Mouse (Mus musculus) R1 (cell line): ENCODE measurements at regions not wholly inside any gene's neighbourhood (a gene's known extent, or its start where the extent isn't known, plus 50 kb on each side); places are given as distances from the start of the nearest gene placed in this dataset.

Source experiments
- DNase-seq: peaks from one replicate; pipeline ENCODE4 v3.0.0-alpha.2; 2018; ENCODE audit warnings: low read depth, low spot score

- DNase-seq = no peak
These were observed 164.9 kb upstream of the Lmcd1 start for GRCm38 (mm10) chr6:112108651-112109050.

- peak; percentile 49 for DNase-seq
These were observed 154.4 kb upstream of the Lmcd1 start for GRCm38 (mm10) chr6:112119180-112119579.

- DNase-seq = peak; percentile 87
These were observed 140.0 kb upstream of the Lmcd1 start for GRCm38 (mm10) chr6:112133522-112133921.

DNA sequence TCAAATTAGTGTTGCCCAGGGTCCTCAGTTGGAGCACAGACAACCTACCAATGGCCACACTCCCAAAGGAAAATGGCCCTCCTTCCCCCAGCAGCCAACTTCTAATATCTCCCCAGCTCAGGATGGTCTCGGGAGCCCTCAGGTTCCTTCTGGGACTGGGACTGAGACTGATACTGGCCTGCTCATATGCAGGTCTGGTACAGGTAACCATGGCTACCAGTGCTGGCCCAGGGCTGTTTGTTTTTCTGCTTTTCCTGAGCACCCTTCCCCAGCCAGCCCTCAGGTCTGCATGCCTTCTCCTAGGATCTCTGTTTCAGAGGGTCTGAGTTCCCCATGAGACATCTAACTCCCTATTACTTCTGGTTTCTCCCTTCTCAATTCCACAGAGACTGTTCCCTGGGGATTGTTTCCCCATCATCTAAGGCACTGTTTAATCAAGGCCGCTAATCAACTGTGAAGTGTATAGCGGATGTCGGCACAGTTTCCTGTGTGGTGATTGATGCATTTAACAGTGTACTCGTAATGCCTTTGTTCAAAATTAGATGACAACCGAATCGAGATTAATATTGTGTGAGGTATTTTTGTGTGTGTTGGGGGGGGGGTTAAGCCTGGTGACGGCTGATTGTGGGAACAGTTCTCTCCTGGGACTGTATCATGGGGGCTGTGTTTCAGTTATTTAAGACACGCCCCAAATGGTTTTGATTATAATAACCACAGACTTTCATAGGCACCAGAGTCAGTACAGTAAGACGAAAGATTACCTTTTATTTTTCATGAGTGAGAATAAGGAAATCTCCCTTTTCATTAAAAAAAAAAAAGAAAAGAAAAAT is 120.8 kb upstream of the Lmcd1 start:
- DNase-seq = peak; percentile 10

GRCm38 (mm10) chr6:112167487-112167886 is 106.1 kb upstream of the Lmcd1 start:
- no peak for DNase-seq

GRCm38 (mm10) chr6:112176344-112176743 is 97.2 kb upstream of the Lmcd1 start:
- DNase-seq = peak; percentile 6

- no peak for DNase-seq
These were observed 85.9 kb upstream of the Lmcd1 start for GRCm38 (mm10) chr6:112187636-112188035.

- peak; percentile 64 for DNase-seq
These were observed 82.5 kb upstream of the Lmcd1 start for GRCm38 (mm10) chr6:112191032-112191431.

DNA sequence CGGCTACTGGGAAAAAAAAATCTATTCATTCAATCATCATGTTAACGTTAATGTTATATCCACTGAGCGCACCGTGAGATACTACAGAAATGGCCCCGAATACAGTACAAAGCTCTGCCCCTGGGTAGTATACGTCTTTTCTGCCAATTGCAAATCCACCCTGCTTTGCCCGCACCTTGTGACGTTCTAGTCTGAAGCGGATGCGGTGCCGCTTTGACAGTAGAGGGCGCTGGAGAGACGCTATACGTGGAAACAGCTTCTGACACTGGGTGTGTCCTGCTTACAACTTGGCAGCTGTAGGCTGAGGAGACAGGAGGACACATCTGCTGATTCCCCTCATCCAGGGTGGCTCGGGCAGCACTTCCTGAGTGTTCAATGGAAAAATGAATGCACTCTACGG is 76.1 kb upstream of the Lmcd1 start:
- peak; percentile 88 for DNase-seq

DNA sequence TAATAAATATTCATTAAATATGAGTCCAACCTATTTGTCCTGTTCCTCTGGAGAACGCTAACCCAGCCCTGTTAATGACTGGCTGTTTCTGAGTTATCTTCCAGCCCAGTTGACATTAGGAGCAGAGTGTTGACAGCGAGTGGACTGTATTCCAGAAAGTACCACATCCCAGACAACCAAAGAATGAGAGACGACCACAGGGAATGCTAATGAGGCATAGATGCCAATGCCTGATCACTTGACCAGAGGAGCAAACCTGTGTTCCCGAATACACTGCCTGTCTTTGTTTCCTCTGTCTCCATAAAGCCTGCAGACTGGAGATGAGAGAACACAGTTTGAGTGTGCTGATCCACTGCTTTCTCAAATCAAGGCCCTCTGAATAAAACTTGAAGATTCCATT is 74.3 kb upstream of the Lmcd1 start:
- DNase-seq = no peak

DNA sequence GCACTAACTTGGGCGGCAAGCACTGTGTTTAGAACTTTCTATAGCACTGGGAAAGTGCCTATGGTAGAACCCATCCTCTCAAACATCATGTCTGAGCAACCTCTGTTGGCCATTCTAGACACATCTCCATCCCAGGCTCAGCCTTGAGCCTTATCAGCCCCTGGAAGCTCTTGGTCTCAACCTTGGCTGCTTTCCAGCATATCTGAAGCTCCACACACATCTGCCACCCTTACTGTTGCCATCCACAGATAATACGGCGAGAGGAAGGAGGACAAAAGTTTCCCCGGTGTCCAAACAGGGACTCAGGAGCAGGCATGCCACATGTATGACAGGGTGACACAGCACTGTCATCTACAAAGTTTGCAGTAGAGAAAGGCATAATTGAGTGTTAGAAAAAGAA is 71.4 kb upstream of the Lmcd1 start:
- DNase-seq = no peak

DNA sequence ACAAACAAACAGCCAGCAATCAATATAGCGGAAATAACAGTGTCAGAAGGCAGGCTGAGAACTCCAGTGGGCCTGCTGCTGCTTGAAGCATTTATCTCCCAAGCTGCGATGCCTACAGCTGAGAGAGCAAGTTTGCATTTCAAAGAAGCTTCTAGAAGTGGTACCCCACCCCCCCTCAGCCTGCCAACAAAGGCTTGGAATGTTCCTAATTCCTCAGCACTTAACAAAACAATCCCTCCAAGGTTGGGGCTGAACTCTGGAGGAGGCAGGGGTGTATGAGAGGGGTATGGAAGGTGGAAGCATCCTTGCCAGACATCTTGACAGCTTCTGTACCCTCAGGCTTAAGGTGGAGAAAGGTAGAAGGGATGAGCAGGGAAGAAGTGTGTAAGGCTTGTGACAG is 70.2 kb upstream of the Lmcd1 start:
- DNase-seq = peak; percentile 94

DNA sequence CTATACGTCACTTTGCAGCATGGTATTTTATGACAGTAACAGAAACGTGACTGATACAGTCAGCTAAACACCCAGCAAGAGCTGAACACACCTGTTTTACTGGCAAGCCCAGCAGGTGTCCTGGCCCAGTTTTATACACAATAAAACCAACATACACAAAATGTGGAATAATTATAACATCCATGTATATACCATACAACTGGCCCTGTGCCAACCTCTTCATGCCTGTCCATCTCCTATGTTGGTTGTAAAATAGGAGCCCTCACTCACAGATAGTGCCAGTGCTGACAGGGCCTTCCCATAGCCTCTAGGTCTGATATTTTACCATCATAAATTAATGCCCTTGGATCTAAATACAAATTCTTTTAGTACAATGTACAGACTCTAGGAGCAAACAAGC is 68.6 kb upstream of the Lmcd1 start:
- no peak for DNase-seq

DNA sequence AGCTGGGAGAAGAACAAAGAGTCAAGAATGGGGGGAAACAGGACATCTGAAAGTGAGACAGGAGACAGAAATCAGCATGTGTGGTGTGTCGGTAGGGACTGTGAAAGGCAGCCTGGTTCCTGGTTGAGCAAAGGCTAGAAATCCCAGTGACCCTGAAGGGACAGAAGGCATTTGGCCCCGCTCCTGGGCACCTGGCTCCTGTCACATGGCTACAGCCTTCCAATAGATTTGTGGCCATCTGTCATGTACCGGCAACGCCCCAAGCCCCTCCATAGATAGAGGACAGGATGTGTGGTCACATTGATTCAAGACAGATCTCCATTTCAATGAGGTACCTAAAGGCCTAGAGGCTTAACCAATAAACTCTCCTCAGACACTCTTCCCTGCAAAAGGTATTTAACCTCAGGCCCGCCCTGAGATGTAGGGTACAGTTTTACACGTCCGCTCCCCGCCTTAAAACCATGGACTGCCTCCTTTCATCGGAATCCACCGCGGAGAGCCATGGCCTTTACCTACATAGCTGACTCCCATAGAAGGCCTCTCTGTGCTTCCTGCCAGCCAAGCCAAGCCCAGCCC is 68.0 kb upstream of the Lmcd1 start:
- DNase-seq = peak; percentile 57

GRCm38 (mm10) chr6:112207229-112207628 is 66.3 kb upstream of the Lmcd1 start:
- DNase-seq = peak; percentile 74

DNA sequence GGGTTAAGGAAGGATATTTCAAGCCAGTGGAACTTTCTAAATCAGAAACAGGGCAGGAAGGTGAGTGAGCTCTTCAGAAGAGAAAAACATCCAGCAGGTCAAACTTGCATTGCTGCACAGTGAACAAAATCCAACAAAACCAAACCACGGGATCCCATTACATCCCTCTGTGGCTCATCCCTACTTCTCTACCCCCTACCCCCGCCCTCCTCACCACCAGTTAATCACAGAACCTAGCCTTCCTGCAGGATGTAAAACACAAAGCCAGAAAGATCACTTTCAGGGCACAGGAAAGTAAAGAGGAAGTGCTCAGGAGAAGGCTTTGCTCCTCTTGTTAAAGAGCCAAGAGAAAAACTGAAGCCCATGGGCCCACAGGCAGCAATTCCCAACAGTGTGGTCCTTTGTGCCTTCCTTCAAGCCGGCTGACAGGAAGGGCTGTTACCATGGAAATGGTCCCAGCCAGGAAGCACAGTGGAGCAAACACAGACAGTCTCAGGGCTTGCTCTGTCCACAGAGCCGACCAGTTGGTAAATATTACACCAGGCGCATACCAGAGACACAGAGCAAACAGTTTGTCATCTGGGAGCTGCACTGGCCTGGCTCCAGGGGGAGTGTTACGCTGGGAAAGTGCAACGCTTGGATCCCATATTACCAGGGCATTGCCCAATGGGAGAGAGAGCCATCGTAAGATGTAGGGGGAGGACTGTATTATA is 63.2 kb upstream of the Lmcd1 start:
- DNase-seq = peak; percentile 51

DNA sequence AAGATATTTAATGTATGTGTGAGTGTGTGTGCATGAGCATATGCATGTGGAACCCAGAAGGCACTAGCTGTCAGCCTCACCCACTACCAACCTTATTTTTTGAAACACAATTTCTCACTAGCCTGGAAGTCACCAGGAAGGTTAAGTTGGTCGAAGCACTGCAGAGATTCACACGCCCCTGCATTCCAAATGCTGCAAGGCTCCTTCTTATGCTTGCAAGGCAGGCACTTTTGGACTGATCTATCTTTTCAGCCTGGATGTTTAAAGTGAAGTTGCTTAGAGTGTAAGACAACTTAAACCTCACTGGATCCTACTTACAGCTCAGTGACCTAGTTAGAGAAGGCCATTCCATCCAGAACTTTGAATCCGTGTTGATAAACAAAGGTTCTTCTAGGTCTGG is 56.7 kb upstream of the Lmcd1 start:
- DNase-seq = no peak

- DNase-seq = no peak
These were observed 55.3 kb upstream of the Lmcd1 start for GRCm38 (mm10) chr6:112218248-112218647.

DNA sequence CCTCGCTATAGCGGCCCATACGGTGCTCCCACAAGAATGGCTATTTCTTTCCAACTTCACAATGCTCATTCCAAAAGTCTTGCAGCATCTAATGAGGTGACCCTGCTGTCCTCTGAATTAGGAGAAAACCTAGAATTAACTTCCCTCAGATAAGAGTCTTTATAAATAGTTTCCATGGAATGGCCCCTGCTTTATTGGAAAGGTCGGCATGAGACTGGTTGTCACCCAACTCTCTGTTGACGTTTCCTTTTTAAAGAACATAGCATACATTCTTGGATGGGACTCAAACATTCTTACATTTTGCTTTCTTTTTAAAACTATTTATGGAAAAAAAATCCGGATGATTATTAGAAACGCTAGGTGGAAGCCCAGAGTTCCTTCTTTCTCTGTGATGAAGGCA is 53.9 kb upstream of the Lmcd1 start:
- no peak for DNase-seq

GRCm38 (mm10) chr6:112220149-112220548 is 53.4 kb upstream of the Lmcd1 start:
- DNase-seq = no peak

- no peak for DNase-seq
These were observed 52.2 kb upstream of the Lmcd1 start for GRCm38 (mm10) chr6:112221373-112221772.

- peak; percentile 10 for DNase-seq
These were observed 50.2 kb upstream of the Lmcd1 start for GRCm38 (mm10) chr6:112223325-112223724.
